Mouse (Mus musculus) heart, embryonic 14.5 days (tissue): ENCODE measurements around the gene Wdr83. TPM values are rescaled to one million over a fixed set of nuclear protein-coding genes. Genes with fewer than 3 reads are reported as not detected.
A peak's percentile ranks its signal among the peaks of the same experiment; 100 is the strongest.

Source experiments
- ATAC-seq: fragments of 200-750 bp; cut with Nextera tagmentation; 2 replicates; pipeline ENCODE4 v1.8.0; 2017; ENCODE audit warnings: low read depth, moderate TSS enrichment; ENCODE audit not compliant: insufficient number of reproducible peaks, insufficient read depth, low FRiP score
- H3K27ac ChIP-seq, 2 experiments: fragments of 200-500 bp in 1 of 2; fragments of 300-500 bp in 1 of 2; sonication (generic) in 1 of 2; replicated peaks in 1 of 2; 2 replicates each; pipeline ENCODE4 v1.5.1; 2012 to 2014; ENCODE audit warnings: low read depth in 2 of 2, low read length in 2 of 2, control low read depth in 1 of 2, mild to moderate bottlenecking in 1 of 2, mixed read lengths in 1 of 2; ENCODE audit not compliant: control insufficient read depth in 1 of 2, insufficient read depth in 1 of 2
- H3K27me3 ChIP-seq: fragments of 300-500 bp; sonication (generic); 2 replicates; pipeline ENCODE4 v1.6.1; 2014; ENCODE audit warnings: mild to moderate bottlenecking, low read length, control low read depth; ENCODE audit not compliant: control insufficient read depth, insufficient read depth
- H3K36me3 ChIP-seq: fragments of 300-500 bp; sonication (generic); 2 replicates; pipeline ENCODE4 v1.6.1; 2014; ENCODE audit warnings: mild to moderate bottlenecking, control low read depth, low read length, mixed read lengths; ENCODE audit not compliant: control insufficient read depth, insufficient read depth
- H3K4me1 ChIP-seq, 2 experiments: fragments of 200-500 bp in 1 of 2; fragments of 300-500 bp in 1 of 2; sonication (generic) in 1 of 2; 2 replicates each; pipeline ENCODE4 v1.6.1; 2012 to 2014; ENCODE audit warnings: low read length in 2 of 2, control low read depth in 1 of 2, mixed read lengths in 1 of 2; ENCODE audit not compliant: control insufficient read depth in 2 of 2, insufficient read depth in 2 of 2
- H3K4me2 ChIP-seq: fragments of 300-500 bp; sonication (generic); 2 replicates; pipeline ENCODE4 v1.6.1; 2014; ENCODE audit warnings: mild to moderate bottlenecking, low read length
- H3K4me3 ChIP-seq, 2 experiments: fragments of 200-500 bp in 1 of 2; fragments of 300-500 bp in 1 of 2; sonication (generic) in 1 of 2; 2 replicates each; pipeline ENCODE4 v1.5.1; 2012 to 2014; ENCODE audit warnings: low read length in 2 of 2, mild to moderate bottlenecking in 2 of 2, control low read depth in 1 of 2, low read depth in 1 of 2, moderate library complexity in 1 of 2; ENCODE audit not compliant: control insufficient read depth in 1 of 2, insufficient read depth in 1 of 2
- H3K9ac ChIP-seq: fragments of 300-500 bp; sonication (generic); 2 replicates; pipeline ENCODE4 v1.6.1; 2014; ENCODE audit warnings: mild to moderate bottlenecking, low read length
- H3K9me3 ChIP-seq: fragments of 300-500 bp; sonication (generic); 2 replicates; pipeline ENCODE4 v1.6.1; 2016; ENCODE audit warnings: low read length, control low read depth; ENCODE audit not compliant: control insufficient read depth
- WGBS: fragments of 180-500 bp; shearing (Covaris S2); extraction: QIAGEN DNeasy Blood & Tissue Kit; methylation state at CpG from one replicate; pipeline ENCODE4 v1.1.7; 2014; 5-methylcytosine and 5-hydroxymethylcytosine counted together
- polyA plus RNA-seq: library from polyadenylated mRNA; unstranded; fragments of >200 nt; fragmentation: Nextera tagmentation; extraction: Ambion mirVana; gene quantifications from 2 replicates; pipeline ENCODE4 v1.2.1, GENCODE M21; 2014

Gene Wdr83
- polyA plus RNA-seq, 1 experiment from 2014 or later = 43.0 TPM

DNA sequence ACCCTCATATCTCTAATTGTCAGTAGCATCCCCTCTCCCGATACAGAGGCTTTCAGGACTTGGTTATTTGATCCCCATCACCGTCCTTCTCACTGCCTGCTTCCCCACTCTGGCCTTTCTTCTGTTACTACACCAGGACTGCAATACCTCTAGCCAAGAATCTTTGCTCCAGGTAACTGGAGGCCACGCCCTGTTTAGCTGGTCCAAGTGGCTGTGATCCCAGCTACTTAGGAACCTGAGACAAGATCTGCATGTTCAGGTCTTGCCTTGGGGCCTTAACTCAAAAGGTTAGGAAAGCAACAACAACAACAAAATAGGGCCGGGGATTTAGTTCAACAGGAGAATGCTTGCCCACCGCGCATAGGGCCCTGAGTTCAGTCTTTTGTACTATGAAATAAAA, 37.5 kb downstream of the Wdr83 start:
- no peaks in the 10 kb centered on the region for H3K27me3 ChIP-seq
- peaks cover 88% of the 10 kb centered on the region for H3K36me3 ChIP-seq
- WGBS = 93% methylated on average over 6 of the region's 6 CpGs
- H3K4me3 ChIP-seq = no peak overlapping the region
- peaks cover 0 to 7% of the 10 kb centered on the region in 2 experiments; a peak in 2 of 4 replicates for H3K4me1 ChIP-seq
- H3K4me2 ChIP-seq = no peak overlapping the region
- H3K9me3 ChIP-seq = no peaks in the 10 kb centered on the region
- ATAC-seq = no peak
- H3K9ac ChIP-seq = no peak overlapping the region
- no peak overlapping the region for H3K27ac ChIP-seq

DNA sequence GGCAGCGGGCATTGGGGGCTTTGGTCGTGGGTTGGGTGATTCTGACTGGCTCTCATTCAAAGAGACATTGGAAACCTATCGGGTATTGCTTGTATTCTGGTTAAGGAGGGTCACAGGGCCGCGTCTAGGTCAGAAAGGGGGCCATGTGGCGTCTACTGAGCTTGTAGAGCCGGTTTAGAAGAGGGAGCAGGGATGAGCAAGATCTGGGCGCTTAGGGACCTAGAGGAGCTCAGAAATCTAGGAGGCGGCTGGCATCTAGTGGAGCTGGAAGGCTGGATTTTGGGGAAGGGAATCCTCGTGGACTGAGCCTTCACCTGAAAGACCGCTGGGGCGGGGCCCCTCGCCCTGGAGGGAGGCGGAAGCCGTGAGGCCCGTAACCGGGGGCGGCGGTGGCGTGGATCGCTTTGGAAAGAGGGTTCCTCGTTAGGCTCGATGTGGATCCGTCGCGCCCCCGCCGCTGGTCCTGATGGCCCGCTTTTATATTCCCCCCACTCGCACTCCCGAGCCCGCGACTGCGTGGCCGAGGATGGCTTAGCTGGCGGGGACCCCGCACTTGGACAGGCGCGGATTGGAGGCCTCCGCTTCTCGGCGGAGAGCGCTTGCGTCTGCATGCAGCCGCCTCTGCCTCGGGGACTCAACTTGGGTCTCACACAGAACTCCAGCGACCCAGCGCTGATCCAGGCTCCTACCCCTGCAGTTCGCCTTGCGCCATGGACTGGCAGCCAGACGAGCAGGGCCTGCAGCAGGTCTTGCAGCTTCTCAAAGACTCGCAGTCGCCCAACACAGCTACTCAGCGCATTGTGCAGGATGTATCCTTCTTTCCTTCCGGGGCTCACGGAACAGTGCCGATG, 43.2 kb downstream of the Wdr83 start:
- H3K9me3 ChIP-seq = no peaks in the 10 kb centered on the region
- peaks cover 43% of the 10 kb centered on the region for H3K36me3 ChIP-seq
- peak overlapping the region; percentile 96 for H3K4me2 ChIP-seq
- peak overlapping the region; percentile 99 for H3K27ac ChIP-seq
- peaks cover 0 to 22% of the 10 kb centered on the region in 2 experiments; a peak in 3 of 4 replicates for H3K4me1 ChIP-seq
- 0 out of 2 replicates have a peak, but pooled peaks have one; percentile 19 for ATAC-seq
- H3K9ac ChIP-seq = peak overlapping the region; percentile 92
- H3K4me3 ChIP-seq = peak overlapping the region; percentile 84 to 96
- H3K27me3 ChIP-seq = no peaks in the 10 kb centered on the region
- WGBS = under 1% methylated on average over 56 of the region's 57 CpGs

DNA sequence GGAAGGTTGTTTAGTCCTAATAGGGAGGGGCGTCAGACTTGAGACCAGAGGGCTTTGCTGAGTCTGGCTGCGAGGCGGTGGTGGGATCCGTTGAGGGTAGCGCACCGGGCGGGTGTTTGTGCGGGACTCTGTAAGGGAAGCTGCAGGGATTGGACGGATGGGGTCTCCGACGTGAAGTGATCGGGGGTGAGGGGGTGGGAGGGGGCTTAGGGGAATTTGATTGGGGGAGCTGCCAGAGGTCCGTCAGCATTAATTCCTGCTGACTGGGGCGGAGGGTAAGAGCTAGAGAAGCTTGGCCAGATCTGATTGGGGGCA, 43.8 kb downstream of the Wdr83 start:
- Histone ChIP-seq H3K9me3 (no peaks in the 10 kb centered on the region), H3K4me3 (peak overlapping the region; percentile 84 to 96), H3K9ac (peak overlapping the region; percentile 92), H3K27me3 (no peaks in the 10 kb centered on the region), H3K27ac (peak overlapping the region; percentile 99), H3K4me1 (peaks cover 0 to 22% of the 10 kb centered on the region in 2 experiments; a peak in 3 of 4 replicates), H3K36me3 (peaks cover 44% of the 10 kb centered on the region), H3K4me2 (peak overlapping the region; percentile 96)
- peak; percentile 11 for ATAC-seq
- under 1% methylated on average over 14 of the region's 14 CpGs for WGBS

DNA sequence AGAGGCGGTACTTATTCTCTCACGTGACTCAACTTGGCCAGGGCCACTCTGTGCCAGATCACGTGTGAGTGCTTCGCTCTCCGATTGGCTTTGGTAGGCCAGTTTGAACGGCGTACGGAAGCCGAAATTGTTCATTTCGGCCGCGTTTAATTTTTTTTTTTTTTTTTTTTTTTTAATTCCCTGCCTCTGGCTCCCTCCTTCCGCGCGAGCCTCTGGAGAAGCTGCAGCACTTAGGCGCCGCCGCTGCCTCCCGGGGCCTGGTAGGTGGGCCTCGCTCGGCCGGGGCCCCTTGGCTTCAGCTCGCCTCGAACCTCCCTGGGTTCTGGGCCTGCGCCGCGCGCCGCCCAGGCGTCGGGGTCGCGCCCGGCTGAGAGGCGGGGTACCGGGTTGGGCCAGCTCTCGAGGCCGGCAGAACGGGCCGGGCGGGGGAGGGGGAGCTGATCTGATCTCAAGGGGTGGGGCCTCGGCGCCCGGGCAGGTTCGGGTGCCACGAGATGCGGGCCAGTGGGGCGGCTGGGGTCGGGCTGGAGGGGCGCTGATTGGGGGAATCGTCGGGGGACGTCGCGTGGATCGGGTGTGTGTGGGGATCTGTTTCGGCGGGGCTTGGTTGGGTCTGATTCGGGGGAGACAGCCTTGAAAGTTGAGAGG, 44.3 kb downstream of the Wdr83 start, which contains the start of gene Tnpo2:
Gene Tnpo2 (plus strand): TSS at position 198 of the 648 bp plus-strand sequence.
- WGBS = under 1% methylated on average over 59 of the region's 59 CpGs
- ATAC-seq = peak; percentile 92
- Histone ChIP-seq H3K27ac (peak within 1 kb of the TSS; percentile 99), H3K9ac (peak within 1 kb of the TSS; percentile 92), H3K4me2 (peak within 1 kb of the TSS; percentile 96), H3K36me3 (peaks cover 44% of the 10 kb centered on the region), H3K9me3 (no peaks in the 10 kb centered on the region), H3K4me1 (peaks cover 0 to 22% of the 10 kb centered on the region in 2 experiments; a peak in 3 of 4 replicates), H3K27me3 (no peaks in the 10 kb centered on the region), H3K4me3 (peak within 1 kb of the TSS; percentile 84 to 96)

DNA sequence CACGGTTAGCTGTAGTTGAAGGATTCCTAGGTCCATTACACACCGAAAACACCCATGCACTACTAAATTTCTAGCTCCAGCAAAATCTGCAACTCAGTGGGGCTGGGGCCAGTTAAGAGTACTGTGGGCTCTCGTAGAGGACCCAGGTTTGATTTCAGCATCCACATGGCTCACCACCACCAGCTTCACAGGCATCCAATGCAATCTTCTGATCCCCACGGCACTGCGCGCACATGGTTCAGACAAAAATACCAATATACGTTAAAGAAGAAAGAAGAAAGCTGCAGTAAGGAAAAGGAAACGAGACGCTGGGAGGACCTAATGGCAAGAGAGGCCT, 44.8 kb downstream of the Wdr83 start:
- peak; percentile 38 for ATAC-seq
- H3K4me3 ChIP-seq = peak overlapping the region; percentile 79 to 84
- peaks cover 44% of the 10 kb centered on the region for H3K36me3 ChIP-seq
- H3K27ac ChIP-seq = peak overlapping the region; percentile 87 to 99
- H3K27me3 ChIP-seq = no peaks in the 10 kb centered on the region
- H3K4me2 ChIP-seq = peak overlapping the region; percentile 82
- WGBS = under 1% methylated on average over 9 of the region's 9 CpGs
- H3K9ac ChIP-seq = peak overlapping the region; percentile 92
- H3K4me1 ChIP-seq = peaks cover 0 to 22% of the 10 kb centered on the region in 2 experiments; a peak in 3 of 4 replicates
- no peaks in the 10 kb centered on the region for H3K9me3 ChIP-seq

DNA sequence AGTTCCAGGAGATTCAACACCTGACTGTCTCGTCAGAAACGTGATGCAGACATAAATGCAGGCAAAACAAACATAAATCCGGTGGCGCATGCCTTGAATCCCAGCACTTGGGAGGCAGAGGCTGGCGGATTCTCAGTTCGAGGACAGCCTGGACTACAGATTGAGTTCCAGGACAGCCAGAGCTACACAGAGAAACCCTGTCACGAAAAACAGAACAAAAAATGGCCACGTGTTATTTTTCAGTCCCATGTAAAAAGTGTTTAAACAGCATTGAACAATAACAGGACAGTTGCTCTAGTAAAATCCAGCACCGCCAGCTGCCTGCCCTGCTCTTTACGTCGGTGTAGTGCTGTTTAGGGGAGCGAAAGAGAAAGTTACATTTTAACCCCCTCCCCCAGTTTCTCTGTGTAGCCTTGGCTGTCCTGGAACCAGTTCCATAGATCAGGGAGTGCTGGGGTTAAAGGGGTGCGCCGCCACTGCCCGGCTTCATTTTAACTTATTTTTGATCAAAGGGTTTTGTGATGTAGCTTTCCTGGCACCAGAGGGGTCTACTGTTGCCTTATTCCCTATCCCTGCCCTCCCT, 45.3 kb downstream of the Wdr83 start:
- Histone ChIP-seq H3K36me3 (peaks cover 43% of the 10 kb centered on the region), H3K9me3 (no peaks in the 10 kb centered on the region), H3K4me1 (peaks cover 0 to 22% of the 10 kb centered on the region in 2 experiments; a peak in 3 of 4 replicates), H3K27me3 (no peaks in the 10 kb centered on the region), H3K9ac (peak overlapping the region; percentile 92), H3K27ac (peak overlapping the region; percentile 87 to 99), H3K4me2 (peak overlapping the region; percentile 82), H3K4me3 (peak overlapping the region; percentile 79 to 84)
- no peak for ATAC-seq
- under 1% methylated on average over 15 of the region's 15 CpGs for WGBS

DNA sequence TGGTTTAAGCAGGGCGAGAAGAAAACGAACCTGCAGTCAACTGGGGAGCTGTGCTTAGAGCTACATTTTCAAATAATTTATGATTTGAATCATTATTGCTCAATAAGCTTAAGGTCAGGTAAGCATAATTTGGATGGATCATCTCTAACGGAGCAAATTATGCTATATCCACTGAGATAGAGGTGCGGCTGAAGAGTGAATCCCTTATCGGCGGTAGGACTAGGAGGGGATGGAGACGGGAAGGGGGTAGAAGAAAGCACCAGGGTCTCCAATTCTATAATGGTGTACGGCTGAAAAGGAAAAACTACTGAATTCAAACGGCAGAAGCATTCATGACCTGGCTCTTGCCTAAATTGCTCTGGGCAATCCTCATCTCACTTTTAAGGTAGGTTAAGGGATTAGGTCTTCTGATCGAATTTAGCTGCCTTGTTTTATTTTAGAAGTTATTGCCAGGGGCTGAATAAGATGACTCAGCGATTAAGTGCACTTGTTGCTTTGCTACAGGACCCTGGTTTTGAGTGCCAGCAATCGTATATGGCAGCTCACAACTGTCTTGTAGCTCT, 45.9 kb downstream of the Wdr83 start:
- ATAC-seq = no peak

More for the DNA sequence above, 45.9 kb downstream of the Wdr83 start:
- Histone ChIP-seq H3K27ac (peak overlapping the region; percentile 87 to 99), H3K4me3 (peak overlapping the region; percentile 79 to 84), H3K4me1 (peaks cover 0 to 22% of the 10 kb centered on the region in 2 experiments; a peak in 3 of 4 replicates), H3K4me2 (peak overlapping the region; percentile 82), H3K9ac (peak overlapping the region; percentile 92), H3K9me3 (no peaks in the 10 kb centered on the region), H3K36me3 (peaks cover 43% of the 10 kb centered on the region), H3K27me3 (no peaks in the 10 kb centered on the region)
- WGBS = 5% methylated on average over 12 of the region's 12 CpGs
